Mouse (Mus musculus) thymus, postnatal 4 days (tissue): ENCODE measurements at regions not wholly inside any gene's neighbourhood (a gene's known extent, or its start where the extent isn't known, plus 50 kb on each side); places are given as distances from the start of the nearest gene placed in this dataset.

Experiments used
- DNase-seq: peaks from one replicate; pipeline ENCODE4 v3.0.0; 2021

GRCm38 (mm10) chr8:11145251-11145650 lies 137.0 kb upstream of the Irs2 start:
- DNase-seq: no peak

- DNase-seq: no peak
Observed at GRCm38 (mm10) chr8:11140566-11140965, 132.3 kb upstream of the Irs2 start.

- DNase-seq: no peak
Observed at GRCm38 (mm10) chr8:11139294-11139693, 131.0 kb upstream of the Irs2 start.

GRCm38 (mm10) chr8:11138302-11139020 lies 130.2 kb upstream of the Irs2 start:
- DNase-seq: no peak

- DNase-seq: no peak
Observed at GRCm38 (mm10) chr8:11136566-11136965, 128.3 kb upstream of the Irs2 start.

- DNase-seq: no peak
Observed at GRCm38 (mm10) chr8:11135135-11135534, 126.9 kb upstream of the Irs2 start.

- DNase-seq: no peak
Observed at GRCm38 (mm10) chr8:11134562-11134961, 126.3 kb upstream of the Irs2 start.

GRCm38 (mm10) chr8:11119030-11119634 lies 110.9 kb upstream of the Irs2 start:
- DNase-seq: no peak

GRCm38 (mm10) chr8:11116534-11116933 lies 108.3 kb upstream of the Irs2 start:
- no peak for DNase-seq

- no peak for DNase-seq
Observed at GRCm38 (mm10) chr8:11115210-11115609, 107.0 kb upstream of the Irs2 start.

- DNase-seq: no peak
Observed at GRCm38 (mm10) chr8:11114531-11114930, 106.3 kb upstream of the Irs2 start.

GRCm38 (mm10) chr8:11112908-11113532 lies 104.8 kb upstream of the Irs2 start:
- no peak for DNase-seq

- no peak for DNase-seq
Observed at GRCm38 (mm10) chr8:11111987-11112386, 103.7 kb upstream of the Irs2 start.

- no peak for DNase-seq
Observed at GRCm38 (mm10) chr8:11107435-11107834, 99.2 kb upstream of the Irs2 start.

GRCm38 (mm10) chr8:11107021-11107420 lies 98.8 kb upstream of the Irs2 start:
- DNase-seq: no peak

GRCm38 (mm10) chr8:11103745-11104607 lies 95.7 kb upstream of the Irs2 start:
- no peak for DNase-seq

- DNase-seq: no peak
Observed at GRCm38 (mm10) chr8:11100310-11100709, 92.1 kb upstream of the Irs2 start.

GRCm38 (mm10) chr8:11099591-11099855 lies 91.3 kb upstream of the Irs2 start:
- DNase-seq: no peak

GRCm38 (mm10) chr8:11098790-11099590 lies 90.7 kb upstream of the Irs2 start:
- no peak for DNase-seq

- no peak for DNase-seq
Observed at GRCm38 (mm10) chr8:11098228-11098778, 90.0 kb upstream of the Irs2 start.

- DNase-seq: no peak
Observed at GRCm38 (mm10) chr8:11097813-11098212, 89.6 kb upstream of the Irs2 start.

- no peak for DNase-seq
Observed at GRCm38 (mm10) chr8:11094516-11094915, 86.3 kb upstream of the Irs2 start.
